Mouse (Mus musculus) right cerebral cortex, postnatal 36 days (tissue): ENCODE data around the gene Lrif1.
A peak's percentile ranks its signal among the peaks of the same experiment; 100 is the strongest.
"Not testable (repeated sequence)": the region's sequence is repeated elsewhere in the genome, so short reads cannot be mapped to it uniquely, and the experiment has no call there.

Source experiments
- DNase-seq, 2 experiments: peaks; one replicate each; pipeline ENCODE4 v3.0.0; 2022; ENCODE audit warnings: low spot score in 2 of 2, mixed read lengths in 1 of 2

Gene Lrif1

GRCm38 (mm10) chr3:106684830-106685229, at the start of gene Lrif1:
Gene Lrif1 (plus strand): TSS chr3:106684987.
- DNase-seq: peak; percentile 81 to 90

DNA sequence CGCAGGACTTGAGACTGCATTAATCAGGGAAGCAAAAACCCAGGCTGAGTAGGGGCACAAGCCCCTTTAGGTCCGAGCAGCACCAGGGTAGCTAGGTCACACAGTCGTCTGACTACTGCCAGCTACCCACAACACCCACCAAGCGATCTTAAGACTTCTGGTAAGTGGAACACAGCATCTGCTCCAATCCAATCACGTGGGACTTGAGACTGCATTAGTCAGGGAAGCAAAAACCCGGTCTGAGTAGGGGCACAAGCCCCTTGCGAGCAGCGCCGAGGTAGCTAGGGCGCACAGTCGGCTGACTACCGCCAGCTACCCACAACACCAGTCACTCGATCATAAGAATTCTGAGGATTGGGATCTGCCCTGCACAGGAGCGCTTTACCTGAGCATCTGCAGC, 12.0 kb upstream of the Lrif1 start:
- not testable (repeated sequence) for DNase-seq

GRCm38 (mm10) chr3:106685381-106685780, 594 bp downstream of the Lrif1 start:
- DNase-seq: no peak

GRCm38 (mm10) chr3:106721397-106722027, 36.7 kb downstream of the Lrif1 start:
- peak; percentile 98 to 99 for DNase-seq

GRCm38 (mm10) chr3:106722028-106722945, 37.5 kb downstream of the Lrif1 start:
- DNase-seq: peak; percentile 87 to 89

GRCm38 (mm10) chr3:106755898-106756297, 71.1 kb downstream of the Lrif1 start:
- DNase-seq: no peak

DNA sequence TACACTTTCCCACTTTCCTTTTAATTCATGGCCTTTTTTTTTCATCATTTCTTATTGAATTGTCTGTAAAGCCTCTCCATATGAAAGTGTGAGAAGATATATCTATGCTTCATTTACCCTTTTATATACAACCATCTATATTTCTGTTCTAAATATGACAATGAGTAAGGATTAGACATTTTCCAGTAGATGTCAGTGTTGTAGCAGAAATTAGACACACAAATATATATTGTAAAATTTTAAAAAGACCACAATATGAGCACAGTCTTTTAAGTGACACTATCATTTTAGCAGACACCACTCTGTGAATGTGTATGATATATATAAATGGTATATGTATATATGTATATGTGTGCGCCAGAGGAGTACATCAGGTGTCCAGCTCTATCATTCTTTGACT, 87.0 kb downstream of the Lrif1 start:
- DNase-seq: no peak

DNA sequence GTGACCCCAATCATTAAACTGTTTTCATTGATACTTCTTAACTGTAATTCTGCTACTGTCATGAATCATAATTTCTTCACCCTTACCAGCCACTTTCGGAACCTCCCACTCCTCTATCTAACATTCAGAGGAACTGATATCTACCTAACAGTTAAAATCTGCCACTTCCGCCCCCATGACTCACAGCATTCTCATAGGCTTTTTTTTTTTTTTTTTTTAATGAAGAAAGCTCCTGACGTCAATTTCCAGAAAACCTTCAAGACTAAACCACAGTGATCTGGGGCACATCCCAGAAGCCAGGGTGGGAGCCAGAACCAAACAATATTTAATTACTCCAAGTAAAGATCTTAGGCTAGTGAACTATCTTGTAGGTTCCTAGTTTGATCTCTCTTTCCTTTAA, 100.3 kb downstream of the Lrif1 start:
- no peak for DNase-seq
